Mouse (Mus musculus) hindbrain, embryonic 14.5 days (tissue): ENCODE measurements at regions not wholly inside any gene's neighbourhood (a gene's known extent, or its start where the extent isn't known, plus 50 kb on each side); places are given as distances from the start of the nearest gene placed in this dataset.

Experiments used
- ATAC-seq: fragments of 200-750 bp; cut with Nextera tagmentation; 2 replicates; pipeline ENCODE4 v1.8.0; 2017; ENCODE audit warnings: moderate number of reproducible peaks, mild to moderate bottlenecking, moderate TSS enrichment, moderate library complexity; ENCODE audit not compliant: low FRiP score
- DNase-seq: peaks from one replicate; pipeline ENCODE4 v3.0.0-alpha.2; 2015; ENCODE audit warnings: low spot score
- H3K27ac ChIP-seq: fragments of 300-500 bp; sonication (generic); 2 replicates; pipeline ENCODE4 v1.5.1; 2014; ENCODE audit warnings: mild to moderate bottlenecking, moderate library complexity
- H3K27me3 ChIP-seq: fragments of 300-500 bp; sonication (generic); 2 replicates; pipeline ENCODE4 v1.6.1; 2014; ENCODE audit warnings: mild to moderate bottlenecking, low read length, mixed read lengths; ENCODE audit not compliant: control insufficient read depth, insufficient read depth
- H3K36me3 ChIP-seq: fragments of 300-500 bp; sonication (generic); replicated peaks from 2 replicates; pipeline ENCODE4 v1.6.1; 2014; ENCODE audit not compliant: control insufficient read depth, insufficient read depth
- H3K4me1 ChIP-seq: fragments of 300-500 bp; sonication (generic); replicated peaks from 2 replicates; pipeline ENCODE4 v1.6.1; 2014; ENCODE audit warnings: antibody characterized with exemption, low read length, mixed read lengths; ENCODE audit not compliant: control insufficient read depth, insufficient read depth
- H3K4me2 ChIP-seq: fragments of 300-500 bp; sonication (generic); replicated peaks from 2 replicates; pipeline ENCODE4 v1.6.1; 2014; ENCODE audit warnings: mild to moderate bottlenecking, moderate library complexity
- H3K4me3 ChIP-seq: fragments of 300-500 bp; sonication (generic); replicated peaks from 2 replicates; pipeline ENCODE4 v1.5.1; 2014; ENCODE audit warnings: mild to moderate bottlenecking, low read length
- H3K9ac ChIP-seq: fragments of 300-500 bp; sonication (generic); 2 replicates; pipeline ENCODE4 v1.6.1; 2014
- H3K9me3 ChIP-seq: fragments of 300-500 bp; sonication (generic); 2 replicates; pipeline ENCODE4 v1.6.1; 2016; ENCODE audit warnings: low read length; ENCODE audit not compliant: control insufficient read depth
- WGBS: fragments of 180-500 bp; shearing (Covaris S2); extraction: QIAGEN DNeasy Blood & Tissue Kit; methylation state at CpG from one replicate; pipeline ENCODE4 v1.1.7; 2014; 5-methylcytosine and 5-hydroxymethylcytosine counted together

- peaks cover 46% of the 10 kb centered on the region for H3K4me1 ChIP-seq
- H3K27me3 ChIP-seq, result peaks cover 17% of the 10 kb centered on the region
- H3K9ac ChIP-seq, result peak overlapping the region; percentile 44
- H3K4me3 ChIP-seq, result peak overlapping the region; percentile 19
- peak overlapping the region; percentile 53 for H3K4me2 ChIP-seq
- H3K27ac ChIP-seq, result peak overlapping the region; percentile 73
- WGBS, result under 1% methylated on average over 18 of the region's 18 CpGs
- no peaks in the 10 kb centered on the region for H3K9me3 ChIP-seq
- ATAC-seq (no peak), DNase-seq (peak; percentile 53)
- no peaks in the 10 kb centered on the region for H3K36me3 ChIP-seq
Measured at GRCm38 (mm10) chr12:106478381-106478781, 468.4 kb downstream of the Vrk1 start.

- DNase-seq (peak; percentile 72), ATAC-seq (no peak)
- peaks cover 46% of the 10 kb centered on the region for H3K4me1 ChIP-seq
- H3K9ac ChIP-seq, result peak overlapping the region; percentile 44
- H3K4me3 ChIP-seq, result peak overlapping the region; percentile 17
- peaks cover 17% of the 10 kb centered on the region for H3K27me3 ChIP-seq
- peak overlapping the region; percentile 73 for H3K27ac ChIP-seq
- 1% methylated on average over 24 of the region's 24 CpGs for WGBS
- no peaks in the 10 kb centered on the region for H3K9me3 ChIP-seq
- no peaks in the 10 kb centered on the region for H3K36me3 ChIP-seq
- H3K4me2 ChIP-seq, result peak overlapping the region; percentile 53
Measured at GRCm38 (mm10) chr12:106479067-106479877, 469.2 kb downstream of the Vrk1 start.

- Histone ChIP-seq H3K9ac (peak overlapping the region; percentile 38), H3K27me3 (peaks cover 17% of the 10 kb centered on the region), H3K4me1 (peaks cover 40% of the 10 kb centered on the region), H3K4me3 (peak overlapping the region; percentile 17), H3K27ac (peak overlapping the region; percentile 73), H3K9me3 (no peaks in the 10 kb centered on the region), H3K4me2 (peak overlapping the region; percentile 53), H3K36me3 (no peaks in the 10 kb centered on the region)
- 3% methylated on average over 6 of the region's 6 CpGs for WGBS
- no peak for DNase-seq
- ATAC-seq, result no peak
Measured at GRCm38 (mm10) chr12:106479878-106480194, 469.8 kb downstream of the Vrk1 start.

- DNase-seq (no peak), ATAC-seq (no peak)
- peak overlapping the region; percentile 53 for H3K4me2 ChIP-seq
- WGBS, result 15% methylated on average over 12 of the region's 12 CpGs
- H3K4me3 ChIP-seq, result no peak overlapping the region
- H3K27ac ChIP-seq, result peak overlapping the region; percentile 73
- 0 out of 2 replicates have a peak overlapping the region, but pooled peaks have one; percentile 34 for H3K9ac ChIP-seq
- peaks cover 39% of the 10 kb centered on the region for H3K4me1 ChIP-seq
- H3K27me3 ChIP-seq, result peaks cover 17% of the 10 kb centered on the region
- H3K36me3 ChIP-seq, result no peaks in the 10 kb centered on the region
- no peaks in the 10 kb centered on the region for H3K9me3 ChIP-seq
Measured at GRCm38 (mm10) chr12:106480281-106481060, 470.4 kb downstream of the Vrk1 start.

- H3K9me3 ChIP-seq, result no peaks in the 10 kb centered on the region
- H3K9ac ChIP-seq, result no peak overlapping the region
- no peak overlapping the region for H3K4me2 ChIP-seq
- no peak overlapping the region for H3K4me3 ChIP-seq
- DNase-seq, result no peak
- WGBS, result 39% methylated on average over 12 of the region's 12 CpGs
- H3K36me3 ChIP-seq, result no peaks in the 10 kb centered on the region
- no peak for ATAC-seq
- no peaks in the 10 kb centered on the region for H3K4me1 ChIP-seq
- H3K27ac ChIP-seq, result no peak overlapping the region
- H3K27me3 ChIP-seq, result no peaks in the 10 kb centered on the region
Measured at GRCm38 (mm10) chr12:106501622-106502327, 491.7 kb downstream of the Vrk1 start.

- WGBS, result 89% methylated on average over 8 of the region's 8 CpGs
- no peak for DNase-seq
- Histone ChIP-seq H3K27me3 (no peaks in the 10 kb centered on the region), H3K9me3 (no peaks in the 10 kb centered on the region), H3K27ac (no peak overlapping the region), H3K4me2 (no peak overlapping the region), H3K36me3 (no peaks in the 10 kb centered on the region), H3K9ac (no peak overlapping the region), H3K4me1 (no peaks in the 10 kb centered on the region), H3K4me3 (no peak overlapping the region)
- ATAC-seq, result no peak
Measured at GRCm38 (mm10) chr12:106504285-106504684, 494.3 kb downstream of the Vrk1 start.

- Histone ChIP-seq H3K27me3 (no peaks in the 10 kb centered on the region), H3K4me3 (no peak overlapping the region), H3K9ac (no peak overlapping the region), H3K4me2 (no peak overlapping the region), H3K36me3 (no peaks in the 10 kb centered on the region), H3K9me3 (no peaks in the 10 kb centered on the region), H3K27ac (no peak overlapping the region), H3K4me1 (no peaks in the 10 kb centered on the region)
- ATAC-seq (no peak), DNase-seq (no peak)
- 75% methylated on average over 11 of the region's 11 CpGs for WGBS
Measured at GRCm38 (mm10) chr12:106514057-106514456, 504.0 kb downstream of the Vrk1 start.

- ATAC-seq (peak; percentile 55; the same call in 1 of the 2 replicates), DNase-seq (peak; percentile 44)
- Histone ChIP-seq H3K36me3 (no peaks in the 10 kb centered on the region), H3K9me3 (no peaks in the 10 kb centered on the region), H3K4me1 (no peaks in the 10 kb centered on the region), H3K27me3 (no peaks in the 10 kb centered on the region), H3K4me3 (no peak overlapping the region), H3K4me2 (no peak overlapping the region), H3K9ac (no peak overlapping the region), H3K27ac (no peak overlapping the region)
- 54% methylated on average over 17 of the region's 17 CpGs for WGBS
Measured at GRCm38 (mm10) chr12:106515257-106515788, 505.3 kb downstream of the Vrk1 start.

GRCm38 (mm10) chr12:106519141-106519540, 509.1 kb downstream of the Vrk1 start:
- no peaks in the 10 kb centered on the region for H3K9me3 ChIP-seq
- DNase-seq (no peak), ATAC-seq (no peak)
- H3K27ac ChIP-seq, result no peak overlapping the region
- no peak overlapping the region for H3K9ac ChIP-seq
- no peak overlapping the region for H3K4me3 ChIP-seq
- H3K27me3 ChIP-seq, result no peaks in the 10 kb centered on the region
- H3K4me1 ChIP-seq, result no peaks in the 10 kb centered on the region
- H3K36me3 ChIP-seq, result no peaks in the 10 kb centered on the region
- no peak overlapping the region for H3K4me2 ChIP-seq
- 76% methylated on average over 5 of the region's 5 CpGs for WGBS
